Mouse (Mus musculus): Measurements from ENCODE around the gene Mllt11. TPM values are rescaled to one million over a fixed set of nuclear protein-coding genes. Genes with fewer than 3 reads are reported as not detected.

Mllt11 gene
- 100 to 1,000 TPM; 280 to 293 (median 288) TPM for total RNA-seq (2022)

GRCm38 (mm10) chr3:95231298-95232221 is at the start of gene Mllt11:
Gene Mllt11, minus strand, starts transcription at chr3:95232171.
- no peak for DNase-seq (ENCODE audit: low spot score in 2 of 2)

- peak; percentile 98 for DNase-seq (ENCODE audit: low spot score in 2 of 2)
These were observed 49.5 kb upstream of the Mllt11 start, which contains the start of the genes Mindy1 and Prune1 for GRCm38 (mm10) chr3:95281216-95282126. Gene Mindy1, plus strand, starts transcription at chr3:95281345. Gene Prune1, minus strand, starts transcription at chr3:95282076.

- DNase-seq (ENCODE audit: low spot score in 2 of 2) = no peak
These were observed 48.8 kb upstream of the Mllt11 start for GRCm38 (mm10) chr3:95280747-95281146.

- no peak for DNase-seq (ENCODE audit: low spot score in 2 of 2)
These were observed 45.2 kb upstream of the Mllt11 start for GRCm38 (mm10) chr3:95277149-95277551.

GRCm38 (mm10) chr3:95276428-95276934 is 44.5 kb upstream of the Mllt11 start:
- DNase-seq (ENCODE audit: low spot score in 2 of 2) = no peak

GRCm38 (mm10) chr3:95275161-95275560 is 43.2 kb upstream of the Mllt11 start:
- no peak for DNase-seq (ENCODE audit: low spot score in 2 of 2)

- no peak for DNase-seq (ENCODE audit: low spot score in 2 of 2)
These were observed 42.5 kb upstream of the Mllt11 start for GRCm38 (mm10) chr3:95274453-95274852.

GRCm38 (mm10) chr3:95273471-95273870 is 41.5 kb upstream of the Mllt11 start:
- no peak for DNase-seq (ENCODE audit: low spot score in 2 of 2)

GRCm38 (mm10) chr3:95270766-95271364 is 38.9 kb upstream of the Mllt11 start:
- DNase-seq (ENCODE audit: low spot score in 2 of 2) = no peak

- peak in 1 of 2 experiments; percentile 28 for DNase-seq (ENCODE audit: low spot score in 2 of 2)
These were observed 37.8 kb upstream of the Mllt11 start for GRCm38 (mm10) chr3:95269789-95270188.

GRCm38 (mm10) chr3:95267855-95268254 is 35.9 kb upstream of the Mllt11 start:
- DNase-seq (ENCODE audit: low spot score in 2 of 2) = no peak

- DNase-seq (ENCODE audit: low spot score in 2 of 2) = no peak
These were observed 34.1 kb upstream of the Mllt11 start for GRCm38 (mm10) chr3:95266052-95266451.

GRCm38 (mm10) chr3:95264724-95265123 is 32.8 kb upstream of the Mllt11 start:
- no peak for DNase-seq (ENCODE audit: low spot score in 2 of 2)

- peak in 1 of 2 experiments; percentile 30 for DNase-seq (ENCODE audit: low spot score in 2 of 2)
These were observed 31.2 kb upstream of the Mllt11 start for GRCm38 (mm10) chr3:95263089-95263739.

- DNase-seq (ENCODE audit: low spot score in 2 of 2) = no peak
These were observed 30.0 kb upstream of the Mllt11 start for GRCm38 (mm10) chr3:95261975-95262374.

GRCm38 (mm10) chr3:95256931-95257330 is 25.0 kb upstream of the Mllt11 start:
- no peak for DNase-seq (ENCODE audit: low spot score in 2 of 2)

- DNase-seq (ENCODE audit: low spot score in 2 of 2) = no peak
These were observed 18.9 kb upstream of the Mllt11 start, which contains the start of gene Bnipl for GRCm38 (mm10) chr3:95250783-95251424. Gene Bnipl, minus strand, starts transcription at chr3:95251193.

- no peak for DNase-seq (ENCODE audit: low spot score in 2 of 2)
These were observed 18.4 kb upstream of the Mllt11 start for GRCm38 (mm10) chr3:95250361-95250760.

GRCm38 (mm10) chr3:95247660-95248336 is 15.8 kb upstream of the Mllt11 start:
- no peak for DNase-seq (ENCODE audit: low spot score in 2 of 2)

All from left cerebral cortex, adult 8-10 months (tissue).